Mouse (Mus musculus) liver, embryonic 14.5 days (tissue): ENCODE data around the gene Vcam1. TPM values are rescaled to one million over a fixed set of nuclear protein-coding genes. Genes with fewer than 3 reads are reported as not detected.

Experiments used
- ATAC-seq: fragments of 200-750 bp; cut with Nextera tagmentation; 2 replicates; pipeline ENCODE4 v1.8.0; 2017; ENCODE audit warnings: moderate number of reproducible peaks, mild to moderate bottlenecking, moderate library complexity; ENCODE audit not compliant: insufficient read depth
- DNase-seq, 3 experiments: peaks; one replicate each; pipeline ENCODE4 v3.0.0-alpha.2; 2012 to 2013; ENCODE audit warnings: low read depth in 3 of 3, low spot score in 3 of 3
- H3K27ac ChIP-seq: fragments of 300-500 bp; sonication (generic); 2 replicates; pipeline ENCODE4 v1.5.1; 2014; ENCODE audit warnings: moderate library complexity, mild to moderate bottlenecking, control low read depth, inconsistent platforms
- H3K27me3 ChIP-seq: fragments of 300-500 bp; sonication (generic); 2 replicates; pipeline ENCODE4 v1.6.1; 2014; ENCODE audit warnings: mild to moderate bottlenecking, low read length, moderate library complexity; ENCODE audit not compliant: control insufficient read depth, insufficient read depth
- H3K36me3 ChIP-seq: fragments of 300-500 bp; sonication (generic); replicated peaks from 2 replicates; pipeline ENCODE4 v1.6.1; 2014; ENCODE audit warnings: low read depth; ENCODE audit not compliant: control insufficient read depth, insufficient read depth
- H3K4me1 ChIP-seq, 2 experiments: fragments of 200-500 bp in 1 of 2; fragments of 300-500 bp in 1 of 2; sonication (generic) in 1 of 2; replicated peaks; 2 replicates each; pipeline ENCODE4 v1.6.1; 2012 to 2014; ENCODE audit warnings: antibody characterized with exemption in 1 of 2, inconsistent platforms in 1 of 2, low read length in 1 of 2; ENCODE audit not compliant: control insufficient read depth in 2 of 2, insufficient read depth in 2 of 2
- H3K4me2 ChIP-seq: fragments of 300-500 bp; sonication (generic); 2 replicates; pipeline ENCODE4 v1.6.1; 2014; ENCODE audit warnings: low read depth, mild to moderate bottlenecking, control low read depth, moderate library complexity
- H3K4me3 ChIP-seq, 2 experiments: fragments of 200-500 bp in 1 of 2; fragments of 300-500 bp in 1 of 2; sonication (generic) in 1 of 2; 2 replicates each; pipeline ENCODE4 v1.5.1; 2012 to 2014; ENCODE audit warnings: low read depth in 2 of 2, low read length in 2 of 2, mild to moderate bottlenecking in 2 of 2, control low read depth in 1 of 2, inconsistent platforms in 1 of 2, moderate library complexity in 1 of 2; ENCODE audit not compliant: insufficient read depth in 1 of 2
- H3K9ac ChIP-seq: fragments of 300-500 bp; sonication (generic); replicated peaks from 2 replicates; pipeline ENCODE4 v1.6.1; 2014; ENCODE audit warnings: mild to moderate bottlenecking, control low read depth, moderate library complexity
- H3K9me3 ChIP-seq: fragments of 300-500 bp; sonication (generic); 2 replicates; pipeline ENCODE4 v1.6.1; 2016; ENCODE audit warnings: low read length, mixed read lengths; ENCODE audit not compliant: control insufficient read depth
- CTCF ChIP-seq: IDR thresholded peaks from 2 replicates; pipeline ENCODE4 v1.5.1; 2016; ENCODE audit warnings: antibody characterized with exemption, low read depth, control low read depth
- EP300 ChIP-seq: IDR thresholded peaks from 2 replicates; pipeline ENCODE4 v1.6.1; 2016; ENCODE audit warnings: antibody characterized with exemption, low read depth
- WGBS: fragments of 180-500 bp; shearing (Covaris S2); extraction: QIAGEN DNeasy Blood & Tissue Kit; methylation state at CpG from one replicate; pipeline ENCODE4 v1.1.7; 2014; ENCODE audit not compliant: insufficient replicate concordance; 5-methylcytosine and 5-hydroxymethylcytosine counted together
- polyA plus RNA-seq, 2 experiments: library from polyadenylated mRNA; depleted of rRNA in 1 of 2; stranded (reverse) in 1 of 2; unstranded in 1 of 2; fragments of >200 nt; fragmentation: Nextera tagmentation in 1 of 2; extraction: Ambion mirVana in 1 of 2; gene quantifications; 2 replicates each; pipeline versions ENCODE4 v1.2.1 to v1.2.3; 2012 to 2014

Gene Vcam1
- polyA plus RNA-seq, 2 experiments = 22.3 to 74.2 TPM

DNA sequence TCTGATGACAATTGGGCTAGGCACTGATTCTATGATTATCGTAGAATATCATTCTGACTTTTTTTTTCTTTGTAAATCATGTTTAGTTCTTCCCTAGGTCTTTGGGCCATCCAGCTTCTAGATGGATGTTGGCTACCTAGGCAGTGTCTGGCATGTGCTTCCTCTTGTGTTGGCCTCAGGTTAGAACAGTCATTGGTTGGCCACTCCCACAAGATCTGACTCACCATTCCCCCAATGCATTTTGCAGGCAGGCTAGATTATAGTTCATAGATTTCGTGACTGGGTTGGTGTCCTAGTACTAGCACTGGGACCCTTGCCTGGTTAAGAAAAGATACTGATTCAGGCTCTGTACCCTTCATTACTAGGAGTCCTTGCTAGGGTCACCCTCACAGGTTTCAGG, 67.3 kb downstream of the Vcam1 start:
- H3K9me3 ChIP-seq = no peaks in the 10 kb centered on the region
- no peak overlapping the region for H3K4me3 ChIP-seq
- no peaks in the 10 kb centered on the region for H3K4me1 ChIP-seq
- 47% methylated on average over 2 of the region's 2 CpGs for WGBS
- TF ChIP-seq CTCF (no peak), EP300 (no peak)
- H3K9ac ChIP-seq = no peak overlapping the region
- no peaks in the 10 kb centered on the region for H3K36me3 ChIP-seq
- DNase-seq (no peak), ATAC-seq (no peak)
- no peak overlapping the region for H3K27ac ChIP-seq
- H3K27me3 ChIP-seq = no peaks in the 10 kb centered on the region
- H3K4me2 ChIP-seq = no peak overlapping the region

DNA sequence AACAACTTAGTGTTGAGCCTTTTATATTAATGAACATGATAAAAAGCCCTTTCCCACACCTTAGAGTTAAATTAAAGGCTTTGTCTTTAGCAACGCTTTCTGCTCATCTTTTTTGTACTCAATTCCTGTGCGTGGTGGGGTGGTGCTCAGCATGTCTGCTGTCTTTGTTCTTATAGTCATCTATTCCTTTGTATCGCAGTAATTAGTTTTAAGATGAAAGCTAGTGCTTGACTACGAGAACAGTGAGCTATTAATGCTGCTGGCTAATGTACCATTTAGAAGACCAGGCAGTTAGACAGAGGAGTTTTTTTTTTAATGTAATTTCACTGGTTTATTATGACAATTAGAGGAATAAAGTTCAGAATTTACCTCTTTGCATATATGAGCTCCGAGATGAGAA, 69.2 kb downstream of the Vcam1 start:
- 63% methylated on average over 5 of the region's 5 CpGs for WGBS
- Histone ChIP-seq H3K4me3 (no peak overlapping the region), H3K27me3 (no peaks in the 10 kb centered on the region), H3K27ac (no peak overlapping the region), H3K9me3 (no peaks in the 10 kb centered on the region), H3K36me3 (no peaks in the 10 kb centered on the region), H3K9ac (no peak overlapping the region), H3K4me2 (no peak overlapping the region), H3K4me1 (no peaks in the 10 kb centered on the region)
- ATAC-seq (no peak), DNase-seq (no peak)
- TF ChIP-seq CTCF (no peak), EP300 (no peak)

Other genes with a start within 250 kb of the Vcam1 start
- 6.4 and 10.2 TPM in 2 replicates for gene Dph5, start 241.9 kb downstream of the Vcam1 start, polyA plus RNA-seq (2012; rRNA removed)
- gene Dph5, start 241.9 kb downstream of the Vcam1 start, polyA plus RNA-seq (2014; fragmentation: Nextera tagmentation; extraction: Ambion mirVana) = 15.0 and 16.2 TPM in 2 replicates
- gene Slc30a7, start 122.3 kb downstream of the Vcam1 start, polyA plus RNA-seq (2012; rRNA removed) = 3.8 and 5.4 TPM in 2 replicates
- 11.3 and 12.3 TPM in 2 replicates for gene Slc30a7, start 122.3 kb downstream of the Vcam1 start, polyA plus RNA-seq (2014; fragmentation: Nextera tagmentation; extraction: Ambion mirVana)
- 1.1 and 1.3 TPM in 2 replicates for gene Extl2, start 122.2 kb downstream of the Vcam1 start, polyA plus RNA-seq (2012; rRNA removed)
- 4.2 and 4.3 TPM in 2 replicates for gene Extl2, start 122.2 kb downstream of the Vcam1 start, polyA plus RNA-seq (2014; fragmentation: Nextera tagmentation; extraction: Ambion mirVana)
- 0.06 and 0.08 TPM in 2 replicates for gene Gpr88, start 123.8 kb upstream of the Vcam1 start, polyA plus RNA-seq (2012; rRNA removed)
- gene Gpr88, start 123.8 kb upstream of the Vcam1 start, polyA plus RNA-seq (2014; fragmentation: Nextera tagmentation; extraction: Ambion mirVana) = 0.06 and 0.17 TPM in 2 replicates